In genomic region chr3:75955661-75956491, GRCm38 (mm10) we compare ENCODE assay signal across 8 mouse cellular contexts. TPM values are rescaled to one million over a fixed set of nuclear protein-coding genes. Genes with fewer than 3 reads are reported as not detected.
DNase-seq lines count a peak whose midpoint lies in the region; ATAC-seq lines count a peak whose summit lies in the region.

No protein-coding gene starts in this region.

- intact Hi-C loops in gastrocnemius, postnatal 14 days (cut with DNase I; ENCODE audit: low total_unique reads), result no loop called here

- peak overlapping the region; percentile 77 for H3K4me3 ChIP-seq in intestine, embryonic 15.5 days (replicated peaks)

- peak; percentile 41 for DNase-seq in layer of hippocampus, adult 11-12 months (ENCODE audit: low spot score)
- no peak for DNase-seq in layer of hippocampus, adult 9-10 months (ENCODE audit: low spot score)
- DNase-seq in brain, adult 2 months (ENCODE audit: low read depth, low spot score), result peak; percentile 67
- DNase-seq in forelimb bud, embryonic 11.5 days (ENCODE audit: low read depth, low spot score), result peak; percentile 55
- DNase-seq in lung, postnatal 25 days (ENCODE audit: low spot score), result peak; percentile 12
- DNase-seq in right cerebral cortex, postnatal 25 days, result peak; percentile 6
- DNase-seq in gastrocnemius, postnatal 14 days, result no peak

- no peaks in the 10 kb centered on the region for H3K36me3 ChIP-seq in intestine, embryonic 15.5 days

- no peaks in the 10 kb centered on the region for H3K9me3 ChIP-seq in intestine, embryonic 15.5 days

- H3K27ac ChIP-seq in intestine, embryonic 15.5 days, result peak overlapping the region; percentile 84

- ATAC-seq in intestine, embryonic 15.5 days, result peak; percentile 13; the same call in 1 of the 2 replicates

- peaks cover 17% of the 10 kb centered on the region for H3K4me1 ChIP-seq in intestine, embryonic 15.5 days (replicated peaks)

- H3K4me2 ChIP-seq in intestine, embryonic 15.5 days (replicated peaks), result peak overlapping the region; percentile 74

- WGBS in intestine, embryonic 15.5 days, result under 1% methylated on average over 47 of the region's 47 CpGs

- no peaks in the 10 kb centered on the region for H3K27me3 ChIP-seq in intestine, embryonic 15.5 days (replicated peaks)

- H3K9ac ChIP-seq in intestine, embryonic 15.5 days, result peak overlapping the region; percentile 72

RNA-seq across cellular contexts. Expression of gene Golim4, which starts 0.9 kb away (rescaled TPM):
- 43.7 and 45.7 TPM in 2 replicates for polyA plus RNA-seq in intestine, embryonic 15.5 days (2015; fragmentation: Nextera tagmentation; extraction: Ambion mirVana)
- total RNA-seq in gastrocnemius, postnatal 14 days (2021), result 10 to 100 TPM; 22.9 to 31.1 TPM

Comparison
In these comparisons a context has a peak if more than half of its experiments do, and no peak if none do; other contexts are left out.
1. DNase-seq: peak in layer of hippocampus, adult 11-12 months (single experiment), brain, adult 2 months (single experiment), forelimb bud, embryonic 11.5 days (single experiment), lung, postnatal 25 days (single experiment) and right cerebral cortex, postnatal 25 days (single experiment); none in layer of hippocampus, adult 9-10 months (single experiment) and gastrocnemius, postnatal 14 days (single experiment).